Mouse (Mus musculus) urinary bladder, adult 18-20 months (tissue): ENCODE results near the gene Sema3a.
A peak's percentile ranks its signal among the peaks of the same experiment; 100 is the strongest.
"Not testable (repeated sequence)": the region's sequence is repeated elsewhere in the genome, so short reads cannot be mapped to it uniquely, and the experiment has no call there.

Source experiments
- DNase-seq, 2 experiments: peaks; one replicate each; pipeline ENCODE4 v3.0.0; 2022; ENCODE audit warnings: low spot score in 2 of 2, mixed read lengths in 2 of 2

Gene Sema3a

DNA sequence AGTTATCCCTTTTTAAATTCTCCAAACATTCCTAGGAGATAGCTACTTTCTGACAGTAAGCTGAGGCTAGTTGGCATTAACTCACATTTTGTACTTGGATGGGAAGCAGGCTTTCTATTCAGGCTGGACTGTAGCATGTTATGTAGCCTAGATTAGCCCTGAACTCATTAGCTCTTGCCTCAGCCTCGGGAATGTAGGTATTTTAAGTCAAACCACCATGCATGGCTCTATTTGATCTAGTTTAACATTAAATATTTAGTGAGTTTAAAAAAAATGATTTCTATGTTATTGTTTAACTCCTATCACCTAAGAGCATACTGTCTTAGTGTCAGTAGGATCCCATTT is 423.0 kb downstream of the Sema3a start:
- no peak for DNase-seq

DNA sequence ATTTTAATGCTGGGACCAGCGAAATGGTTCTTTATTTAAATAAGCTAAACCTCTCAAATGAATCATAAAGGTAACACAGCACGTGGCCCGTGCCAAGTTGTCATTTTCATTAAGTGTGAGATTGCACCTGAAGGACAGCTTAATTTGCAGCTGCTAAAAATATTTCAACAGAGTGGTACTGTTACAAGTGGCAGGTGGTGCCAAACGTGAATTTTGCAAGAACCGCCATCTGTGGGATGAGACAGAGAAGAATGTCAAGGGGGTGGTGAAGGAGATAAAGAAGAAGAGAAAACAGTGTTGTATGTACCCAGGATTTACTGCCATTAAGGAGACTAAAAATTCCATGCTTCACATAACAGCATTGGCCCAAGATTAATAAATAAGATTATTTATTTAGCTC is 423.9 kb downstream of the Sema3a start:
- no peak for DNase-seq

DNA sequence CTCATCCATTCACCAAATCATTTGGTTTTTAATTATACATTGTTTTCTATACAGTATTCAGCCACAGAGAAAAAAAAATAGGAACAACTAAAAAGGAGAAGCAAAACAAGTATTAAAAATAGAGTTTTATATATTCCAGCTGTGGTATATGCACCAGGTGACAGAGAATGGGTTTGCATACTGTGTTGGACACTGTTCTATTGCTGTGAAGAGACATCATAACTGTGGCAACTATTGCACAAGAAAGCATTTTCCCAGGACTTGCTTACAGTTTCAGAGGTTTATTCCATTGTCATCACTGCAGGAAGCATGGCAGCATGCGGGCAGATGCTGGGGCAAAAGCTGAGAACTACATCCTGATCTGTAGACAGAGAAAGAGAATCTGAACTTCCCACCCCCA is 425.7 kb downstream of the Sema3a start:
- no peak for DNase-seq

DNA sequence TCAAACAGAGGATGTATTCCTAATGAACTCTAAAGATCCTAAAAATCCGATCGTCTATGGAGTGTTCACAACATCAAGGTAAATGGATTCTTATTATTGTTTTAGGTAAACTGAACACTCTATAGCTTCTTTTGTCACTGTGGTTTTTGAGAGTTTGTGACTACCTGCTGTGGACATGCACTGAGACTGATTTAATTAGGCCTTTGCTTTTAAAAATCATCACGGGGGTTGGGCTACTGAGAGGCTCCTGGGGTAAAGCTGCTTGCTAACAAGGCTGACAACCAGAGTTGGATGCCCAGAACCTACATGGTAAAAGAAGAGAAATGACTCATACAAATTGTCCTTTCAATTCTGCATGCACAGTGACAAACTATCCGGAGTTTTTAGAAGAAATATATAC is 432.0 kb downstream of the Sema3a start:
- no peak for DNase-seq

DNA sequence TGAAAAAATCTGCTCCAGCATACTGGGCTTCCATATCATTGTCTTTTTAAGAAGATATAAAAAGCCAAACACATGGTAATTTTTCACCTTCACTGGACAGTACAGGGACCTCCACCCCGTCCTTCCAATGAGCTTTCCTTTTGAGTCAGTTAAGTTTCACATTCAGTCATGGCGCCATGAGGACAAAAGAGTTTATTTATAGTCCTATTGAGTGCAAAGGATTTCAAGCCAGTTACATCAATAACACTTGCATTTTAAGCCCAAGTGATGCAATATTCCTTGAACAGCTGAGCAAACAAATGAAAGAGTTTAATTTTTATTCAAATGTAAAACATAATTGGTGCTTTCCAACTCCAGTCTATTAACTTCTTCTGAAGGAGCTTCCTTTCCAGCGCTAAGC is 448.7 kb downstream of the Sema3a start:
- DNase-seq: no peak

DNA sequence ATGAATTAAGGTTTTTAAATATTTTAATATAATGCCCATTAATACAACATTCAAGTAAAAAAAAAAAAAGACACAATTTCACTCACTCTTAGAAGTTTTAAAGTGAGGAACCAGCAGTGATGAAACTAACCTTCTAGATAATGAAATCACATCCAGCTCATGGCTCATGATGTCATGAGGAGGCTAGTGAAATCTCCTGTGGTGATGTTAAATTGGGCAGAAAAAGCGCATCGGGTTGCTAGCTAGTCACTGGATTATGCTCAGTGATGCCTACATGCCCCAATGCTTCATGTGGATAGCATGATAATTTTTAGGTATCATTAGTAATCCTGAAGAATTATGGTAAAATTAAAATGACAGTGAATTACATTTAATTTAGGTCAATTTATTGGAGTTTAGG is 453.9 kb downstream of the Sema3a start:
- no peak for DNase-seq

DNA sequence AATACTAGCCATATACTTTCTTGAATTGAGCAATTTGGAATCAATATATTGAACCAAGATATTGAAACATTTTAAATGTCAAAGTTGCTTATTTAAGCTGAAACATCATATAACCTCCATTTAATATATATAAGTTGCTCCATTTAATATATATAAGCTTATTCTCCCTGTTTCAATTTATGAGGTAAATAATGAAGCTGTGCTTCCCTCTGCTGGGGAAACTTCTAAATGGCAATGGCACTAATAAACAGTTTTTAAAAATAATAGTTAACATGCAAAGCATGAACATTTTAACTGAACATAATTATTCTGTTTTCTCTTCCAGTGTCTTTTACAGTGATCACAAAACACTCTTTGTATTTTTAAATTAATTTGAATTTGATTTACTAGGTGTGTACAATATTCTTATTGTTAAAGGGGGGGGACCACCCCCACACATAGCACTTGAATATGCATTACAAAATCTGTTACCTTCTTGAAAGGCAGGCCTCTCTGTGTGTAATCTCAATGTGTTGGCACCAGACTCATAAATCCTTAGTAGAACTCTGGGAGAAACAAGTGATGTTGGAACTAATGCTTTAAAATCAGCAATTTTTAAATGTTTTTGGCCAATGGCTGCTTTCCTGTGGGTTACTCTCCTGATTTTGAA is 460.5 kb downstream of the Sema3a start:
- no peak for DNase-seq

DNA sequence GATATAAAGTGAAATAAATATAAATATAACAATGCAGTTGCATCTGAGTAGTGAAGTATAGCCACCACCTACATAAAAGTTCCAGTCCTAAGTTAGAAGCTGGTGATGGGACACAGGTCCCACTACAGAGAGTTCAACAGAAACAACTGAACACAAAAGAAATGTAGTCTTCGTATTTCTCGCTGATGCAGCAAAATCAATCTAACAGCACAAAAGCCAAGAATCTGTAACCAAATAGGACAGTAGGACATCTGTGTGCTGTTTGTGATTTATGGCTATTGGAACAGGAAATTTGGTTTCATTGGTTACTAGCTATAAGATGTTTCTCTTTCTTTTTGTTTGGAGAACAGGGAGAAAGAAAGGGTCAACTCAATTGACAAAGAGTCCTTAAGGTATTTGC is 469.2 kb downstream of the Sema3a start:
- DNase-seq: no peak

DNA sequence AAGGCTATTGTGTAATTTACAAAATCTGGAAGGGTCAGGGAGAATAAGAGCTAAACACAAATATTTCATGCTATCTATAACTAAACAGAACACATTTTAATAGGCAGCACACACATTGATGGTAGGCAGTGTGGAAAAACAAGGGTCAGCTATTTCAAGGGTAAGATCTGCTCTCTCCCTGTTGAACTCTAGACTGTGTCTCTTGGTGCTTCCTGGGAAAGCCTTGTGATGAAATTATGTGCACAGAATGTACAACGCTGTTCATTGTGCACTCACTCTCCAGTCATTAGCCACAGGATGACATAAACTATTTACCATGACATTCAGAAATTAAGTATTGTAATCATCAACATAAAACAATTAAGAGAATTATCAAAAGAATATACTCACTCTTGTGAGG is 486.4 kb downstream of the Sema3a start:
- DNase-seq: no peak

DNA sequence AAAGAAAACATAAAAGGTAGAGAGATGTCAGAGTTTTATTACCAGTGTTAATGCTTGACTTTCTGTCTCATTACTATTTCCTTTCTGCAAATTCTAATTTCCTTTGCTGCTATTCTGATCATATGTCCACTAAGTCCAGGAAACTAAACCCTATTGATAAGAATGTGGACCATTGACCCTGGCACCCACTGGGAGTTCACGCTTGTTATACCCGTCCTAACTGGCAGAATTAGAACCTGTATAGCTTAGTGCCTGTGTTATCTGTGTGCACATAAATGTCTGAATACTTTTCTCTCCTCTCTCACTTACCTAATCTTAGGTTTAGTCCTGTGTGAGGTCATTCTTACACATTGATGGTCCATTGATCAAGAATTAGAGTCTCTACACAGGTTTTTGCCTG is 486.9 kb downstream of the Sema3a start:
- no peak for DNase-seq

DNA sequence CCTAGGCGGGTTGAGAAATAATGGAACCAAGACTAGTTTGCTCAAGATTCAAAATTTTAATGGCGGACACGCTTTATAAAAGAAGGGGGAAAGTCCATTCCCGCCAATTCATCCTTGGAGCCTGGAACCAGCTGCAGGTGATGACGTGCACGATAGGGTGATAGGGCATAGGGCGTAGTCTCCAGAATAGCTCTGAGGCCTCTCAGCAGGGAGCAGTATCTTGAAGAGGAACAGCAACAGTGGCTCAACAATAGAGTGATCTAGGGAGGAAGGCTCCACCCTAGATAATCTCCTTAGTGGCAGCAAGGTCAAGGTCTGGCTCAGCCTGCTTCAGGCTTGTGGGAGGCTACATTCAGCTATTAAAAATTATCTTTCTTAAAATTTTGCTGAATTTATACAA is 489.4 kb downstream of the Sema3a start:
- DNase-seq: not testable (repeated sequence)

DNA sequence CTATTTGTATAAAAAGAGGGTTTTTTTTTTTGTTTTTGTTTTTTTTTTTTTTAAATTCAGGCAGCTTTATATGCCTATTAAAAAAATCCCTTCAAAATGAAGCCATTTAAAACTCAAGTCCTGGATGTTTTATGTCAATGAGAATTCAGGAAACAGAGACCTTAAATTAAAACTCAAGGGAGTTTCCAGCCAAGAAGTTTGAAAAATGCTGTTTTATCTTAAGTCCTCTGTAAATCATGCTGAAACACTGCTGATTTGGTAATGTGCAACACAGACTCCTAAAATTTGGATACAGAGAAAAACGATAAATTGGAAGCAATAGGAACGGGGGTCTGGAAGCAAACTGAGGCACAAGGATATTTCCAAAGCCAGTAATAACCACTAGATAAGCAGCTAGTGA is 490.7 kb downstream of the Sema3a start:
- no peak for DNase-seq

DNA sequence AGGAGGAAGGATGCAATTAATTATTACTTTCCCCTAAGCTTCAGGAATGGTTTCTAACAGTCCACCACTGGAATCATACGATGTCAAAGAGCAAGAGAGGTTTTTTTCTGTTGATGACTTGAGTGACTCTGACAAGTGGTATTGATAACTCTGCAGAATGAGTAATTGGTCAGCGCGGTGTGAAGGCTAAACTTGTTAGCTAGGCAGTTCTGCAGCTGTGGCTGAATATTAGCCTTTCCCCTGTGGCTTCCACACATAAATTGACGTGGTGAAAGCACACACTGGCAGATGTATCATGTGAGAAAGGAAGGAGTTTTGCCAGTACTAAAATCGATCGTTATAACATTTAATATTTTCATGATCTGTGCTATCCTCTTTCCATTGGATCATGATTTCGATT is 497.4 kb downstream of the Sema3a start:
- DNase-seq: no peak

DNA sequence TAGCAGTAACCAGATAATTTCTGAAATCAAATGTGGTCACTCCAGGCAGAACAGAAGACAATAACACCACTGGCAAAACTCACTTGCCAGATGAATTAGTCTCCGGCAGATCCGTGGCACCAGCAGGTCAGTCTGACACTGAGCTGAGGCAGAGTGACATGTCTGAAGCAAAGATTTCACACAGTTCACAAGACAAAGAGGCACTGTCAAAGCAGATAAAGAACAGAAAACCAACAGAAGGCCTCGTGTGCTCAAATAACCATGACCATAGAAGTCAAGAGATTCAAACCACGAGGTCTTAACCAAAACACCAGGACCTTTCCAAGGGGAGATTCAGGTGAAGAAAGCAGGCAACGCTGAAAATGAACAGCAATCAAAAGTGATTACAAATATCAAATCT is 499.5 kb downstream of the Sema3a start:
- DNase-seq: no peak

DNA sequence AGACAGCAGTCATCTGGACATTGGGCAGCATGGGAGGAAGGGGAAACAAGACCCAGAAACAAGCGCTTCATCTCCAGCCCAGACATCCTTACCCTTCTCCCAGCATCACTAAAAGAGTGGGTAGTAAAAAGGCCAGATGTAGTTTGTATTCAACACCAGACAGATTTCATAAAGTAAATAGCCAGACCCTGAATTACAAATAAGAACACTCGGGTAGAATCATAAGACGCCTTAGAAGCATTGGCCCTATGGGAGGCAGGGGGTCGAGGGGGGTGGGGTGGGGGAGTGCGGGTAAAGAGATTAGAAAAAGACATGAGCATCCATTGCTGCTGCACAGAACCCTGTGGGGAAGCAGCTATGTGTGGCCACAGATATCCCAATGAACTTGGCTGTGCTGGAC is 500.9 kb downstream of the Sema3a start:
- DNase-seq: no peak

DNA sequence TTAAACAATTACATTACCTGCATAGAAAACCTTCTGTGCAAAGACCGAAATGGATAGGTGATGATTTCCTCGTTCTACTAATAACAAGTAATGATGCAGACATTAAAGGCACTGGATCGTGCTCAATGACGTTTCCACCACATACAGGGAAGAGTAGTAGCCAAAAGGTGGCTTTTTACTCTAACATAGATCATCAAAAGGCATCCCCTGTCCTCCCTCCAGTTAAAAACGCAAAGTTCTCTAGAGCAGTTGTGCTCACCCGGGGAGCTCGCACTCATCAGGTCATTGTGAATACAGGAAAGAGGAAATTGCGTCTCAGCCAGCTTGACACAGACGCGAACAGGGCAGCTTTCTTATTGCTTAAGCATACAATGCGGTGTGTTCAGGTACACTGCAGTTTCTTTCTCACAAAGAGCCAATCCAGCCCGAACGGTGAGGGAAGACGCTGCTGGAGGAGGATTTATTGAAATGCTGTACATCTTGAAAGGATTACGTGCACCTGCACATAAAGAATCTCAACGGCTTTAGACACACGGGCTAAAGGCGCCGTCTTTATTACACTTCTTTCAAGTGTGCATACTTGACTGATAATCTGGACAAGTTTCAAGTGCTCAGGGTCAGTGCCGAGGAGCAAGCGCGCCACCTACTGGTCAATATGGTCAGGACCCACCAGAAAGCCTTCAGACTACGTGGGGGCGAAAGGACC is 503.5 kb downstream of the Sema3a start:
- peak; percentile 55 to 63 for DNase-seq

DNA sequence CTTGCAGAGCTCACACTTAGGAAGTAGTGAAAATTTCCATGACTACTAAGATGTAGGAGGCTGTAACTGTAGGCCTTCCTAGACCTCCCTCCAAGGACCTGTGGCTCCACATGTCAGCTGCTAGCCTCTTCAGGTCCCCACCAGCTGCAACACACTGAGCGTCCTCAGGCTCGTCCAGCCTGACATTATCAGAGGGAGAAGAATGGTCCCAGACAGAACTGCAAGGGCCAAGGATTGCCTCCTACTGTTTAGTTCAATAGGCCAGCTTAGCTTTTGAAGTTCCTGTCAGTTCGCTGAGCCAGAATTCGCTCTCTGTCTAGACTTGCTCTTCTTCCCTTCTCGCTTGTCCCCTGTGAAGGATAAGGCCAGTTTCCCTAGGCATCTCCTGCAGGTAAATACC is 504.7 kb downstream of the Sema3a start:
- no peak for DNase-seq

DNA sequence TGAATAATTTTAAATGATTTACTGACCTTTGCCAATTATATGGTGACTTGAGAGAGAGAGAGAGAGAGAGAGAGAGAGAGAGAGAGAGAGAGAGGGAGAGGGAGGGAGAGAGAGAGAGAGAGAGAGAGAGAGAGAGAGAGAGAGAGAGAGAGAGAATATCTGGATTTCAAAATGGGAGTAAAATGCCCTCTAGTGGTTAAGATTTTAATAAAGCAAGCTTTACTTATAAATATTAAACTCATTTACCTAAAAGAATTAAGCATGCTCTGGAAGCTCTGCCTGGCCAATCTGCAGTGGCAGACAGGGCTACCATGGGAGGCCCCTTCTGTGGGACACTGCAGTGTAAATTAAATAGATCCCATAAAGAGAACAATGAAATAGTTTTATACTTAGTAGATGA is 505.5 kb downstream of the Sema3a start:
- DNase-seq: no peak

DNA sequence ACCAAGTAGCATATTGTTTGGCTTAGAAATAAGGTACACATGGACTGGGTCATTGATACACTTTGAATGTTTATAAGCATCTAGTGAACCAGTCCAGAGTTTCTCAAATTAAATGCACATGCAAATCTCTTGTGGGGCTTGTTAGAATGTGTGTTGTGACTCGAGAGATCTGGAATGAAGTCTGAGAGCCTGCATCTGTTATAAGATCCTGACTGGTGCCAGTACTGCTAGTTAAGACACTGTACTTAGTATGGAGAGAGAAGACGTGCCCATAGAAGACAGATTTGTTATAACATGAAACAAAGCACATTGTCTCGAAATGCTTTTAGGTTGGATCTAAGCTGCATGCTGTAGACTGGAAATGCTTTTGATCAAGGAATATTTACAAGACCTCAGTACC is 511.0 kb downstream of the Sema3a start:
- no peak for DNase-seq
